Mouse (Mus musculus): ENCODE data around the gene Ccm2l.
A peak's percentile ranks its signal among the peaks of the same experiment; 100 is the strongest.

Ccm2l gene

DNA sequence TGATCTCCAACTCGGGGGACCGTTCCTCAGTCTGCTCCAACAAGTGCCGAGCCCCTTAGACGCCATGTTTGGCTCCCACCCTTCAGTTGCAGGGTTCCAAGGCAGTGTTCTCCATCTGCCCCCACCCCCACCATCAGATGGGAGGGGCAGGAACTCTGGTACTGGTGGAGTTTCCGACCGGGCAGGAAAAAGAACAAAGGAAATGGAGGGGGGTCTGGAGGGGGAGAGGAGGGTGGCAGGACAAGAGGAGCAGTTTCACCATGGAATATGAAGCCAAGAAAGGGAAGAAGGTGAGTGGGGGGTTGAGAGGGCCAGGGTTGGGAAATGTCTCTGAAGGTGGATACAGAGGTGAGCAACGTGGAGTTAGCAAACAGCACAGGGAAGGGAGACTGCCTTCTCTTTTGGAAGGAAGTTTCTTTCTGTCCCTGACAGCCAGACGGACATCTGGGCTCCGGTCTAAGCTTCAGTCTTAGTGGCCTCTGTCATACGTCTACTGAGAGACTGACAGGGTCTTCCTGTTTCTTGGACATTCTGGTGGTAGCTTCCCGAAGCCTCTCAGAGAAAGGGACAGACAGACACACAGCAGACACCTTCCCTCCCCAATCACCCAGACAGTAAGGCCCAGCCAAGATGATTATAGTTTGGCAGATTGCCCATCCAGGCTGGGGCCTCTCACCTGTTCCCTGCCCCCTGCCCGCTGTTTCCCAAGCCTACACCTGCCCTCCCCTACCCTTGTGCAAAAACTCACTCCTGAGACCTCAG, at the start of gene Ccm2l:
TSS of gene Ccm2l (plus strand) at position 209 of the 762 bp plus-strand sequence.
- no peak for DNase-seq (ENCODE audit: low spot score)

DNA sequence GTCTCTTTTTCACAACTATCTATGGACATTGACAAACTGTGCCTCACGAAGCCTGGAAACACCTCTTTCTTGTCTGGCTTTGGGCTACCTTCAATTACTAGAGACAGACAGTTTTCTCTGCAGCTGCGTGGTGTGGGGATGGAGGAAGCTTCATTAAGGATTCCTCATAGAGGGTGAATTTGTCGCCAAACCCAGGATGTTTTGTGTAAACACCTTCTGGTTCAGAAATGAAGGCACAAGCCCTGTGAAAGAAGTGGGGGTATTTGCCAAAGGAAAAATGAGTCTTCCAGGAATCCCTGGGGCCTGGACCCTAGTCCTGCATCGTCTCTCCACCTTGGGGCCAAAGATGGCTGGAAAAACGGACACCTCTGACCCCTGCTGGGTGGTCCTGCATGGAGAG, 49.0 kb upstream of the Ccm2l start:
- no peak for DNase-seq (ENCODE audit: low spot score)

DNA sequence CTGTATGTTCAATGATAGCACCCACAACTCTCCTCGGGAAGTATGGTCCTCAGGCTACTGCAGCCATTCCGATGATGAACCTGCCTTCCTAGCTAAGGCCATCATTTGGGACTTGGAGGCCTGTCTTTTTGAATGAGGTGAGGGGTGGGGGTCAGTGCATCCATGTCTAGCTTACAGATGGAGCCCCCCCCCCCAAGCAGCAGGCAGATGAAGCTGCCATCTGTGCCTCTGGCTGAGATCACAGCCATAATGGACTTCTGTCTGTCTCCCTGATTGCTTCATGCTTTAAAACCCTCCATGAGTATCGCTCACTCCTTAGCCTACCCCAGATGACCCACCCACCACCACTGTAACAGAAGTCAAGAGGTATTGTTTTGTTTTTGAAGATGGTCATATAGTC, 46.4 kb upstream of the Ccm2l start:
- no peak for DNase-seq (ENCODE audit: low spot score)

DNA sequence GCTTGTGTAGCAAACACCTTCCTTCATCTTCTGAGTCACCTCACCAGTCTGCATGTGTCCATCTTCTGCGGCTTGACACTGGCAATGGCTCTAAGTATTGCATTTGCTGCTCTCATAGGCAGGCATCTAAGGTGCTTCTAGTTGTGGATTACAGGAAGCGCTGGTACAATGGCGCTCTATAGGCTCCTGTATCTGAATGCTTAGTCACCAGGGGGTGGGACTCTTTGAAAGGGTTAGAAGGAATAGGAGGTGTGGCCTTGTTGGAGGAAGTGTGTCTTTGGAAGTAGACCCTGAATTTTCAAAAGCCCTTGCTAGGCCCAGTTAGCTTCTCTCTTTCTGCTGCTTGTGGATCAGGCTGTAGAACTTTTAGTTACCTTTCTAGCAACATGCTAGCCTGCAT, 44.6 kb upstream of the Ccm2l start:
- no peak for DNase-seq (ENCODE audit: low spot score)

DNA sequence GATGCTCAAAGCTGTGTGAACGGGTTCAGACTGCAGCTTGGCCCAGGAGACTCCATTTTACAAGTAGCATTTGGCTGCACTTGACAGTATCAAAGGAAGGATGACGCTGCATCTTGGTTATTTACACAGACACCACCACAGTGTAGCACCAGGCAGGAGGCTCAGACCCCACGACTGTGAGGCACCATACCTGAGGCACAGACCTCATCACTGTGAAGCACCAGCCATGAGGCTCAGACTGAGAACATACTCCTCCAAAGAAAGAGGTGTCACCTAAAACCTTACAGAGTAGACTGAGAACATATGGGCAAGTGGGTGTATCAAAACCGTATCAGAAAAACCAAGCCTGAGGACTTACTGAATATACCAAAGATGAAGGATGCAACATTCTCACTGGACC, 42.9 kb upstream of the Ccm2l start:
- DNase-seq (ENCODE audit: low spot score), result no peak

DNA sequence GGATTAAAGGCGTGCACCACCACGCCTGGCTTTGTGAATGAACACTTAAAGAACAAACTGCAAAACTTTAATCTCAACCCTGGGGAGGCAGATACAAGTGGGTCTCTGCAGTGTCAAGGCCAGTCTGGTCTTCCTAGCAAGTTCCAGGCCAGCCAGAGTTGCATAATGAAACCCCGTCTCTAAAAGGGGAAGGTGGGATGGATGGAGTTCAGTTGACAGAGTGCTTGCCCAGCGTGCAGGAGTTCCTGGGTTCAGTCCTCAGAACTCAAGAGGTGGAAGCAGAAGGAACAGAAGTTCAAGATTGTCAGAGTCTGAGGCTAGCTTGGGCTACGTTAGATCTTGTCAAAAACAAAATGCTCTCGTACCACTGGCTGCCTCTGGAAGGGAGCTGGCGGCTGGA, 39.7 kb upstream of the Ccm2l start:
- DNase-seq (ENCODE audit: low spot score), result no peak

DNA sequence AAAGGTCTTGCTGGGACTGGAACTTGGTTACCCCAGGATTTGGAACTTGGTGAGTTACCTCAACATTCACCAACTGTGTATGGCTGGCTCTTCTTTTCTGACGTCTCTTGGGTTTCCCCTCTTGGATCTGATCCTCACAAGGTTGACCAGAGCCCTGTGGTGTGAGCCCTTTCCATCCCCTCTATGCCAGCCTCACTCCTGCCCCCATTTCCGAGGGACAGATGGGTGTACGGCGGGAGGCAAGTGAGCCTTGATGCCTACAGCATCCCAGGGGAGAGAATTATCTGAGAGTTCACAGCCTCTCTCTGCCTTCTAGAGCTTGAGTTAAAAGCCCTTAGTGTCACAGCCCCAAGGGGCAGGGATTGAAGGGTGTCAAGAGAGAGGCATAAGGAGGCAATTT, 38.3 kb upstream of the Ccm2l start:
- DNase-seq (ENCODE audit: low spot score), result no peak

DNA sequence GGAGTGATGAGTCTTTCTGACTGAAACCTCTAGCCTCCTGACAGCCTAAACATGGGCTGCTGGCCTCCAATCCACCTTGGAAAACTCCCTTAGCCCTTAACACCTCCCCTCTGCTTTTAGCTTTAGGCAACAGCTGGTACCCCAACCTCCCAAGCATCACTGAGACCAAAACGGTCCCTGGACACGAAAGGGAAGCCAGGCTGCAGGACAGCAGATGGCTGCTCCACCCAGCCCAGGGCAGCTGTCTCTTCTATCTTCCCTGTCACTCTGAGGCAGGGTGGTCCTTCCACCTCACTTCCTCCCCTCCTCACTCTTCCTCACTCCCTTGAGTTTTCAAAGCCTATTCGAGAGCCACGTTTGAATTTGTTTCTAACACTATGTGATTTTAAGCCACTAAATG, 35.3 kb upstream of the Ccm2l start:
- DNase-seq (ENCODE audit: low spot score), result no peak

DNA sequence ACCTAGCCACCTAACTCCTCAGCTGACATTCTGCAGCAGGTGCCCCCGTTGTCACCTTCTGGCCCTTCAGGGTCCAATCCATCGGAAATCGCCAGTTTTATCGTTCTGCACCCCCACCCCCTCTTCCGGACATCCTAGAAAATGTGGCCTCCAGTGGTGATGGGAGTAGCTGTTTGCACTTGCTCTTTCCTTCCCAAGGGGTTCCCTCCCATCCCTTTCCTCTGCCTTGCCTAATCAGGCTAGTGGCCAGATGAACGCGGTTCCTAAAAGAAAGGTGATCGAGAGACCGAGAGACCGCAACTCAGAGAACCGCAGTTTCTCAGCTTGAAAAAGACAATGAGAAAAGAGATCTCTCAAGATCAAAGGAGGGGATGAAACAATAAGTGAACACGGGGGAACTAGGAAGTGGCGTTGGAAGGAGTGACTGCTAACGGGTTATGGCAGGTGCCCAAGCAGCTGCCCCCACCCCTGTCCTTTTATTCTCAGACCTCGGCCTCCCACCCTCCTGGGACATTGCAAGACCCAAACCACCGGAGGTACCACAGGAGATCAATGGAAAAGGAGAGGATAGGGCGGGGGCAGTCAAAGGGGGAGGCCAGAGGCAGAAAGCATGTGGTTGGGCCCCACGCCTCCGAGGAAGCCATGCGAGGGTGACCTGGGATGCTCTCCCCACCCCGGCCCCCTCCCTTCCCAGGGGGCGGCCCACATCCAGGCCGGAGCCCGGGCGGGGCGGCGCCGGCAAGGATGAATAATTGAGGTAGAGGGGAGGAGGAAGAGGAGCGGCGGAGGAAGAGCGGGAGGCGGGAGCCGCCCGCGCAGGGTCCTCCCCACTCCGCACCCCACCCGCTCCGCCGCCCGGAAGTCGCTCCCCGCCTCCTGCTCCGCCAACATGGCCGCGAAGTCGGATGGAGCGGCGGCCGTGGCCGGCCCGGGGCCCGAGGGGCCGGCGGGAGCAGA, 34.4 kb upstream of the Ccm2l start, which contains the start of gene Xkr7:
TSS of gene Xkr7 (plus strand) at position 727 of the 957 bp plus-strand sequence.
- DNase-seq (ENCODE audit: low spot score), result no peak

DNA sequence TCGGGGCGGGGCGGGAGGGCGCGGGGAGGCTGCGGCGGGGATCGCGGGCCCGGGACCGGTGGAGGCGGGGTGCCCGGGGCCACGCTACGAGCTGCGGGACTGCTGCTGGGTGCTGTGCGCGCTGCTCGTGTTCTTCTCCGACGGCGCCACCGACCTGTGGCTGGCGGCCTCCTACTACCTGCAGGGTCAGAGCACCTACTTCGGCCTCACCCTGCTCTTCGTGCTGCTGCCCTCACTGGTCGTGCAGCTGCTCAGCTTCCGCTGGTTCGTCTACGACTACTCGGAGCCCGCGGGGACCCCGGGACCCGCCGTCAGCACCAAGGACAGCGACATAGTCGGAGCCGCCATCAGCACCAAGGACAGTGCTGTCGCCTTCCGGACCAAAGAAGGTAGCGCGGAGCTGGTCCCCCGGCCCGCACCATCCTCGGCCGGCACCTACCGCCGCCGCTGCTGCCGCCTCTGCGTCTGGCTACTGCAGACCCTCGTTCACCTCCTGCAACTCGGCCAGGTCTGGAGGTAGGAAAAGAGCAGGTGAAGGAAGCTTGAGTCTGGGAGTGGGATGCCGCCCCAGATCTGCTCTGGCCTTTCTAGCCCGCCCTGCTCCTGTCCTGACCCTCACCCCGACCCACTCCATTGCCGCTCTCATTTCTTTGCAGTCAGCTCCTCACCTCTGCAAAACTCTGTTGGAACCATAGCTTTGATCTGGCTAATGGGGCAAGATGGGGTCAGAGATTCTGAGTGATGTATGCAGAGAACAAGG, 33.5 kb upstream of the Ccm2l start:
- DNase-seq (ENCODE audit: low spot score), result peak; percentile 88

DNA sequence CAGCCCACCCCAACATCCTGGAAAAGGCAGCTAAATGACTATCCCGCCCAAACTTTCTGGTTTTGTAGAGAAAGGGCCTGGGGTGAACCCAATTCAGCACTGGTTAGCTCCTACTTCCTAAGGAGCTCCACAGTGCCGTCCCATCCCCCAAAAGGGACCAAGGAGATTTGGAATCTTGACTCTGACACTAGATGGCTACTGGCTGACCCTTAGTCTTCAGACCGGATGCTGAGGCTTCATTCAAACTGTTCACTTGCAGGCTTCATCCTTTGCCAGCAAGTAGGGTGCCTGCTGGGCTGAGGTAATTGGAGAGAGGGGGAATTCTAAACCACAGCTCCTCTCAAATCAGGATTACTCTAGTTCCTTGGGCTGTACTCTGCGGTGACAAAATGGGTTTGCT, 32.8 kb upstream of the Ccm2l start:
- no peak for DNase-seq (ENCODE audit: low spot score)

DNA sequence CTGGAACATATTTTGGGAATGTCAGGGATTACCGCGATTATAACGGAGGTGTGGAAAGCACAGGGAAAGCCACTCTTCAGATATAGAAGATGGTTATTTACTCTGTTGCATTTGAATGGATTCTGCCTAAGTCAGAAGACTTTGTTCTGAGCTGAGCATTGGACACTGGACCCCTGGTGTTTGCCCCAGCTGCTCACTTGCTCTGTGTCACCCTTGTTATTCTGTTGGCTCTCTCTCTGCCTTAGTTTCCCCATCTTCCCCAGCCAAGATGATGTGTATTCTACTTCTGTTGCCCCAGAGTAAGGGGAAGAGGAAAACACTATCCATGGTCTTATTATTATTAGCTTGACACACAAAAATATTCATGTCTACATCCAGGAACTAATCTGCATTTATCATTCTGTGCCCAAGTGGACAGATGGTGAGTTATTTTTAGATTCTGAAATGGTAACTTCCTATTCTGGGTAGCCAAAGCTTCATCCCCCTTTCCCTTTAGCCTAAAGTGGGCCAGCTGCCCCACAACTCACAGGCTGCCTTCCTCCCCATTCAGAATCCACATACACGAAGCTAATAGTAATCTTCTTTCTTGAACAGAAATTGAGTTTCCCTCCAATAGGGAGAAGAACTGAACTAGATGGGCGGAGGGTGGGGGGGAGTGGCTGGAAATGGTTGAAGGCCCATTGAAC, 32.1 kb upstream of the Ccm2l start:
- no peak for DNase-seq (ENCODE audit: low spot score)

DNA sequence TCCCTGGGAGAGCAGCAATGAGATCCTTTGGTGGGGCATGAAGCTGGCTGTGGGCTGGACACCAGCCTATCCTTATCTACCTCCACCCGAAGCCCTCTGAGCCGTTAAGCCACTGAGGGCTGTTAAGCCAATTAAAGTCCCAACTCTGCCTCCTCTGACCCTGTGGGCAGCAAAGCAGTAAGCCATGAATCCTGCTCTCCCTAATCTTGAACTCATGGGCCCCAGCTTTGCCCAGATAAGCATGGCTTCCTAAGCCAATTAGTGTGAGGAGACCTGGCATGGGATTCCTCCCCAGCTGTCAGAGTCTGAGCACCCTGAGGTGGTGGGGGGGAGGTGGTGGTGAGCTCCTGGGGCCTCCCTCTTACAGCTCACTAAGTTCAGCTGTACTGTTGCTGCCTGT, 29.1 kb upstream of the Ccm2l start:
- no peak for DNase-seq (ENCODE audit: low spot score)

DNA sequence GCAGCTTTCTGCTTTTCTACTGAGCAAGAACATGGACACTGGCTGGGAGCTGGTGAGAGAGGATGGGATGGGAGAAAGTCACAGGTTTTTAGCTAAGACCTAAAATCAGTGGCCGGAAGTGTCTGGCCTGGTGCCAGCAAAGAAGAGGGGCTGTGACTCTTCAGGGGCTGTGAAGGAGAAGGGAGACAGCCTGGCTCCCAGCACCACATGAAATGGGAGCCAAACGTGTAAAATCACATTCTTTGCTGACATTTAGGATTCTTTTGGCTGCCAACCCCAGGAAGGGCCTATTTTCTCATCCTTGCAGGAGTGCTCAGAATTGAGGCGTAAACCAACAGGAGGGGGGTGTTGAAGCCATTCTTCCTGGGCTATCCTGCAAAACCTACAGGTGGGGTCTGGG, 21.9 kb upstream of the Ccm2l start:
- DNase-seq (ENCODE audit: low spot score), result no peak

DNA sequence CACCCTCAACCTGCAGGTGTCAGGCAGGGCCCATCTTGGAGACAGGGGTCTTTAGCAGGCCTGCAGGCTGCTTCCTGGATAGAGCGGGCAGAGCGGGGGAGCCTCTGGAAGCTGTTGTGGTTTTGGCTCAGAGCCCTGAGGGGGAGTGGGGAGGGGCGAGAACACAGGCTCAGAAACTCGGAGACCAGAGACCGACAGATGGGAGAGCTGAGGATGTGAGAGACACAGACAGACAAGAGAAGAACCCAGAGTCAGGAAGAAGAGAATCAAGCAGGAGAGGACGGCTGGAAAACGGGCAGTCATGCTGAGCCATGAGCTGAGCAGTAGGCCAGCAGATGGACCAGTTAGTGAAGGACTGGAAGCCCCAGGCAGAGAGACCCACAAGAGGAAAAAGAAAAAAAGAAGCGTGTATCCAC, 19.9 kb upstream of the Ccm2l start:
- no peak for DNase-seq (ENCODE audit: low spot score)

DNA sequence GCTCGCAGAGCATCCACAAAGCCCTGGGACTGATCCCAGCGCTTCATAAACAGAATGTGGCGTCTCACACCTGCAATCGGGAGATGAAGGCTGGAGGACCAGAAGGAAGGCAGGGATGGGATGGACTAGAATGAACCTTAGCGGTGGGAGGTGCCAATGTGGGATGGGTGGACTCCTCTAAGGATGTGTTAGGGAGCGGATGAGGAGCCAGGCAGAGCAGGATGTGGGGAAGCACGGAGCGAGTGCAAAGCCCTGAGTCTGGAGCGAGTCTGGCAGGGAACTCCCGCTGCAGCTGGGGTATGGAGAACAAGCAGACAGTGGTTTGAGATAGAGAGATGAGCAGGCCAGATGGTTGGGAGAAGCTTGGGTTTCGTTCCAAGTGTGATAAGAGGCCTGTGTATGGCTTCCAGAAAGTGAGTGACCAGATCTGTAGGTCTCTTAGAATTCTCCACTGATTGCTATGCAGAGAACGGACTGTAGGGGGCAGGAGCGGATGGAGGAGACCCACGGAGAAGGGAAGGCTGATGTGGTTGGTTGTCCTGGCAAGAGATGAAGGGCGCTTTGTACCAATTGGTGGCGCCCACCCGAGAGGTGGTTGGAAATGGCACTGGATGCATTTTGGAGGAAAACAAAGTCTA, 17.8 kb upstream of the Ccm2l start:
- peak; percentile 20 for DNase-seq (ENCODE audit: low spot score)

DNA sequence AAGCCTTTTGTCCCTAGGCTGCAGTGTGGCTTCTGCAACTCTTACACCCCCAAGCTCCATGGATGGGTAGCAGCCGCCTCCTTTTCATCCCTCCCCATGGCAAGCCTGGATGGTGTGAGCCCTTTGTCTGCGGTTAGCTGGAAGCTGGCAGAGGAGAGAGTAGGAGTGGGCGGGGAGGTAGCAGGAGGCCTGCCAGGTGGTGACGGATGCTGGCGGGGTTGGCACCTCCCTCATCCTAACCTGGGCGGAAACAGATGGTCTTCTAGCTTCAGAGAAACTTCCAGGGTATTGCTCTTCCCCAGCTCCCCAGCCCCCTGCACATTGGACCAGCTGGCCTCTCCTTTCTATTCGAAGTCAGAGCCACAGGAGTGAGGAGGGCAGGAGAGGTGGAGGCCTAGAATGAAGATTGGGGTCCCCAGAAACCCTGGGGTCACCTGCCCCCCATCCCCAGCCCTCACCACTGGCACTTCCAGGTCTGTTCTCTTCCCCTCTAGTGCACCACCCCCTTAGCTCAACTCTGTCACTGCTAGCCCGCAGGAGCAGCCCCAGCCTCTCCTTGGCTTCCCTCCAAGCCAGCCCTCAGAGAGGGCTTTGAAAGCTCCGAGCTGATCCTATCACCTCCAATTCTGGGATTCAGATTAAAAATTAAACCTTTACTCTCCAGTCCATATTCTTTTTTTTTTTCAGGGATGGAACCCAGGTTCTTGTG, 16.3 kb upstream of the Ccm2l start:
- peak; percentile 25 for DNase-seq (ENCODE audit: low spot score)

DNA sequence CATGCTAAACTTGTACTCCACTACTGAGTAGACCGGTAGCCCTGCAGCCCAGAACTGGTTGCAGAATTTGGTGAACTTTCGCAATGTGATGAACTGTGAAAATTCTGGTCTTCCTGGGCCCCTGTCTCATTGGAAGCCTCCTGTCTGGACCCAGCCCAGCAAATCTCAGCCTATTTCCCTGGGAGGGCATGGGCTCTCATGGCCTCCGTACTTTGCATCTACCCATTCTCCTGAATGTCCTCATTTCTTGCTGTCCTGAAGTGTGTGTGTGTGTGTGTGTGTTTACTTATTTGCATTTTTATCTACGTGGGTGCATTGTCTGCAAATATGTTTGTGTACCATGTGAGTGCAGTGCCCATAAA, 15.8 kb upstream of the Ccm2l start:
- DNase-seq (ENCODE audit: low spot score), result no peak

DNA sequence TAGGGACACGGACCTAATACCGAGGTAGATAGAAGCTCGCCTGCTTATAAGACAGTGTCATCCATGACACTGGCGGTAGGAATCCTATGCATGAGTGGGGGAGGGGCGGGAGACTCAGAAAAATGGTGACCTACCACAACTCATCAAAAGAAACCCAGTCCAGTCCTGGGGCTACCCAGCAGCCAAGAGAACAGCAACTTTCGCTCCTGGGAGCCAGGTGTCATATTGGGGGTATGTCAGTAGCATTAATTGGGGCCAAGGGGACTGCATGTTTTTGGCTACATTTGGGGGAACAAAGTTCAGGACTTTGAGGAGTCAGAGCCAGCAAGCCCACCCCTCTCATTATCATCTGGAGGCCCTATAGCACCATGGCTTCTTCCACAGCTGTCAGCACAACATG, 14.7 kb upstream of the Ccm2l start:
- no peak for DNase-seq (ENCODE audit: low spot score)

DNA sequence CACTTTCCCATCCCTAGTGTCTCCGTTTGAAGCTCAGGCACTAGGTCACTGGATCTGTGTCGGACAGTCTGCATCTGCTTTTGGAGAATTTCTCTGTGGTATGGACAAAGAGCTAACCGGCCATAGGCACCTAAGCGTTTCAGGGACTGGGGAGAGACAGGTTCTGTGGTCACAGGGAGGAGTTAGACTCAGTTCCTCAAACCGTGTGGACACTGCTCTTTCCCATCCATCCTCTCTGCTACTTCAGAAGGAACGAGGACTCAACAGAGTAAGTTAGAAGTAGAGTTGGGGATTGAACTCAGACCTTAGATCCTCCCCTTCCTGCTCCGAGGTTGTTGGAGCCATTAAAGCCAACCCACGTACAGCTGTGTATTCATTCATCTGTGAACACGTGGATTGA, 14.2 kb upstream of the Ccm2l start:
- no peak for DNase-seq (ENCODE audit: low spot score)

All from ovary, postnatal 36 days (tissue).